Mouse (Mus musculus): ENCODE measurements around the gene Wdr82. TPM values are rescaled to one million over a fixed set of nuclear protein-coding genes. Genes with fewer than 3 reads are reported as not detected.
A peak's percentile ranks its signal among the peaks of the same experiment; 100 is the strongest.

Gene Wdr82
- polyA plus RNA-seq, 1 experiment from 2014 or later: 11.3 TPM

DNA sequence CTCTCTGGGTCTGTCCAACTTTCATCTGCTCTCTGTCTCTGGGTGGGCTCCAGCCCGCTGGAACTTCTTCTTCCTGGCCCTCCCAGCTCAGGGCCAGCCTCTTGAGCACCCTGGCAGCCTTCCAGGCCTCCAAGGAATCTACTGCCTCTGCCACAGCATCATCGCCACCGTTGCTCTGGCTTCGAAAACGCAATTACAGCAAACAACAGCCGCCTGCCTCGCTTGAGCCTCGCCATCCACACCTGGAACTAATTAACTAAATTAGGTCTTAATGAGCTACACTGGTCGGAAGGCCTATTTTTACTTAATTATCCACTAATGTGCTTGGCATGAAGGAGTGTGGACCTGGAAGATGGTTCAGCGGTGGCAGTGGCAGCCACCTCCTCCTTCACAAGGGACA, 31.0 kb upstream of the Wdr82 start:
- TF ChIP-seq CTCF (IDR thresholded peaks at IDR 0.05; ENCODE audit: low read depth): no peak
- Histone ChIP-seq H3K36me3 (ENCODE audit: control insufficient read depth, insufficient read depth) (no peaks in the 10 kb centered on the region), H3K9me3 (ENCODE audit: control insufficient read depth) (no peaks in the 10 kb centered on the region), H3K4me1 (replicated peaks; ENCODE audit: control insufficient read depth, insufficient read depth, low read length) (no peaks in the 10 kb centered on the region), H3K27me3 (replicated peaks; ENCODE audit: control insufficient read depth, insufficient read depth, low read length) (no peaks in the 10 kb centered on the region), H3K4me2 (replicated peaks; ENCODE audit: low read depth) (no peak overlapping the region), H3K27ac (ENCODE audit: low read depth, low read length) (no peak overlapping the region), H3K4me3 (ENCODE audit: low read depth, low read length) (no peak overlapping the region), H3K9ac (ENCODE audit: low read depth, low read length) (no peak overlapping the region)
- 66% methylated on average over 10 of the region's 10 CpGs for WGBS
- ATAC-seq: no peak

DNA sequence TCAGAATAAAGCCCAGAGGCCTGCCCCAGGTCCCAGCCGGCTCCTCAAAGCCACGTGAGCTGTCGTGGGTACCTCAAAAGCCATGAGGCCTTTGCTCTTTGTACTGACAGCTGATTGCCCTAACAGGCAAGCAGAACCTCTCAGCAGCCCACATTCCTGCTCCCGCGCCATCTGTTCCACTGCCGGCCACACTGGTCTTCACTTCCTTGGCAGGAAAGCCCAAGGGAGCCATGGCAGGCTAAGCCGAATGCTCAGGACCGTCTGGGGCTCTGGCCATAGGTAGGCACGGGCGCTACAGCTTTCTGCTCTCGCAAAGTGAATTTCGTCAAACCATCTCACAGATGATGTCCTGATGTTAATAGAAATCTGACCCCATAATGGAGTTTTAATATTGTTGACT, 28.8 kb upstream of the Wdr82 start:
- H3K9me3 ChIP-seq (ENCODE audit: control insufficient read depth): no peaks in the 10 kb centered on the region
- no peak overlapping the region for H3K9ac ChIP-seq (ENCODE audit: low read depth, low read length)
- TF ChIP-seq CTCF (IDR thresholded peaks at IDR 0.05; ENCODE audit: low read depth): no peak
- no peak overlapping the region for H3K27ac ChIP-seq (ENCODE audit: low read depth, low read length)
- no peak overlapping the region for H3K4me3 ChIP-seq (ENCODE audit: low read depth, low read length)
- no peaks in the 10 kb centered on the region for H3K36me3 ChIP-seq (ENCODE audit: control insufficient read depth, insufficient read depth)
- H3K4me1 ChIP-seq (replicated peaks; ENCODE audit: control insufficient read depth, insufficient read depth, low read length): no peaks in the 10 kb centered on the region
- ATAC-seq: no peak
- H3K4me2 ChIP-seq (replicated peaks; ENCODE audit: low read depth): no peak overlapping the region
- WGBS: 82% methylated on average over 12 of the region's 12 CpGs
- no peaks in the 10 kb centered on the region for H3K27me3 ChIP-seq (replicated peaks; ENCODE audit: control insufficient read depth, insufficient read depth, low read length)

- H3K9ac ChIP-seq (ENCODE audit: low read depth, low read length): no peak overlapping the region
- H3K27me3 ChIP-seq (replicated peaks; ENCODE audit: control insufficient read depth, insufficient read depth, low read length): peaks cover 15% of the 10 kb centered on the region; the same call in 1 of the 2 replicates
- no peaks in the 10 kb centered on the region for H3K36me3 ChIP-seq (ENCODE audit: control insufficient read depth, insufficient read depth)
- no peak overlapping the region for H3K4me2 ChIP-seq (replicated peaks; ENCODE audit: low read depth)
- WGBS: 86% methylated on average over 7 of the region's 7 CpGs
- no peak for ATAC-seq
- no peak overlapping the region for H3K4me3 ChIP-seq (ENCODE audit: low read depth, low read length)
- no peak for TF ChIP-seq CTCF (IDR thresholded peaks at IDR 0.05; ENCODE audit: low read depth)
- H3K9me3 ChIP-seq (ENCODE audit: control insufficient read depth): no peaks in the 10 kb centered on the region
- no peaks in the 10 kb centered on the region for H3K4me1 ChIP-seq (replicated peaks; ENCODE audit: control insufficient read depth, insufficient read depth, low read length)
- no peak overlapping the region for H3K27ac ChIP-seq (ENCODE audit: low read depth, low read length)
Observed at GRCm38 (mm10) chr9:106144176-106144575, 26.6 kb upstream of the Wdr82 start.

DNA sequence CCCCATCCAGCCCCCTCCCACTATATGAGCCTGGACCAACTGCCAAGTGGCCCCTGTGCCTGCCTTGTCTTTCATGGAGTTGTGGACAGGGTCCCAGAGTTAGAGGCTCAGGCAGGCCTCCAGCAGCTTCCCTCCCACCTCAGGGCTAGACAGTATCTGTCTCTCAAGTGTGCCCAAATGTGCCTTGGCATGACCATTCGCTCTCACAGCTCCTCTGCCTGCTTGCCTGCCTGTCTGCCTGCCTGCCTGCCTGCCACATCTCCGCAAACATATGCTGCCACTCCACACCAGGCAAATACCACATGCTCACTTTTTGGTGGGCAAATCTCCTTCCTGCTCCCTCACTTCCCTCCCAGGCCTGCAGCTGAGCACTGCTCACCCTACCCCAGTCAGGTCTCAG, 25.1 kb upstream of the Wdr82 start:
- Histone ChIP-seq H3K27me3 (replicated peaks; ENCODE audit: control insufficient read depth, insufficient read depth, low read length) (peaks cover 28% of the 10 kb centered on the region), H3K27ac (ENCODE audit: low read depth, low read length) (no peak overlapping the region), H3K4me2 (replicated peaks; ENCODE audit: low read depth) (no peak overlapping the region), H3K9me3 (ENCODE audit: control insufficient read depth) (no peaks in the 10 kb centered on the region), H3K9ac (ENCODE audit: low read depth, low read length) (no peak overlapping the region), H3K4me1 (replicated peaks; ENCODE audit: control insufficient read depth, insufficient read depth, low read length) (no peaks in the 10 kb centered on the region), H3K4me3 (ENCODE audit: low read depth, low read length) (no peak overlapping the region), H3K36me3 (ENCODE audit: control insufficient read depth, insufficient read depth) (no peaks in the 10 kb centered on the region)
- 78% methylated on average over 2 of the region's 2 CpGs for WGBS
- no peak for TF ChIP-seq CTCF (IDR thresholded peaks at IDR 0.05; ENCODE audit: low read depth)
- no peak for ATAC-seq

DNA sequence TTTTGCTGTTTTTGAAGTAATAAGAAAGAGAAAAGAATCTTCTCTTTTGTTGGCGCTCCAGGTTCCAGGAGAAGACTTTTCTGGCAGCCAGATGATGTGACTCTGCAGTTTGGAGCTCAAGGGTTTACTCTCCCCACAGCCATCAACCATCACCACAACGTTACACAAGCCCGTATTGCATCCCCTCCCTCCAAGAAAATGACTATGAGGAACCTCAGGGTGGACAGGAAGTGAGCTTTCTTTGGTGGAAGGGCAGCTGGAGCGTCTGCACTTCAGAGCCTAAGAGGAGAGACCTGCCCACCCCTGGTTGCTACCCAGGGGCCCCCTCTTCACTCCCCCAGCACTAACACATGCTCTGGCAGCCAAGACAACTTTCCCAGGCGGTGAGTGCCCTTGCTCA, 23.4 kb upstream of the Wdr82 start:
- Histone ChIP-seq H3K4me2 (replicated peaks; ENCODE audit: low read depth) (no peak overlapping the region), H3K27me3 (replicated peaks; ENCODE audit: control insufficient read depth, insufficient read depth, low read length) (peaks cover 29% of the 10 kb centered on the region), H3K9ac (ENCODE audit: low read depth, low read length) (no peak overlapping the region), H3K9me3 (ENCODE audit: control insufficient read depth) (no peaks in the 10 kb centered on the region), H3K36me3 (ENCODE audit: control insufficient read depth, insufficient read depth) (no peaks in the 10 kb centered on the region), H3K4me3 (ENCODE audit: low read depth, low read length) (no peak overlapping the region), H3K27ac (ENCODE audit: low read depth, low read length) (no peak overlapping the region), H3K4me1 (replicated peaks; ENCODE audit: control insufficient read depth, insufficient read depth, low read length) (no peaks in the 10 kb centered on the region)
- no peak for ATAC-seq
- WGBS: 41% methylated on average over 5 of the region's 5 CpGs
- no peak for TF ChIP-seq CTCF (IDR thresholded peaks at IDR 0.05; ENCODE audit: low read depth)

GRCm38 (mm10) chr9:106147851-106148431, 22.8 kb upstream of the Wdr82 start:
- no peaks in the 10 kb centered on the region for H3K4me1 ChIP-seq (replicated peaks; ENCODE audit: control insufficient read depth, insufficient read depth, low read length)
- H3K9ac ChIP-seq (ENCODE audit: low read depth, low read length): no peak overlapping the region
- no peak overlapping the region for H3K27ac ChIP-seq (ENCODE audit: low read depth, low read length)
- peak overlapping the region; percentile 51 for H3K4me2 ChIP-seq (replicated peaks; ENCODE audit: low read depth)
- ATAC-seq: peak; percentile 11; the same call in 1 of the 2 replicates
- no peak for TF ChIP-seq CTCF (IDR thresholded peaks at IDR 0.05; ENCODE audit: low read depth)
- 9% methylated on average over 10 of the region's 10 CpGs for WGBS
- no peak overlapping the region for H3K4me3 ChIP-seq (ENCODE audit: low read depth, low read length)
- H3K27me3 ChIP-seq (replicated peaks; ENCODE audit: control insufficient read depth, insufficient read depth, low read length): peaks cover 29% of the 10 kb centered on the region
- no peaks in the 10 kb centered on the region for H3K36me3 ChIP-seq (ENCODE audit: control insufficient read depth, insufficient read depth)
- H3K9me3 ChIP-seq (ENCODE audit: control insufficient read depth): no peaks in the 10 kb centered on the region
